Mouse (Mus musculus) layer of hippocampus, postnatal 36 days (tissue): ENCODE results near the gene Cyb5r3. TPM values are rescaled to one million over a fixed set of nuclear protein-coding genes. Genes with fewer than 3 reads are reported as not detected.
A peak's percentile ranks its signal among the peaks of the same experiment; 100 is the strongest.

Experiments
- DNase-seq, 2 experiments: peaks; one replicate each; pipeline ENCODE4 v3.0.0; 2022
- total RNA-seq, 2 experiments: library from RNA; stranded (reverse); gene quantifications; 2 replicates each; pipeline ENCODE4 v1.2.3; 2021

Cyb5r3 gene
- total RNA-seq, 2 experiments from 2014 or later, result 59.0 to 60.0 TPM

GRCm38 (mm10) chr15:83169772-83170722, 2.3 kb downstream of the Cyb5r3 start:
- DNase-seq, result peak in 1 of 2 experiments; percentile 1

GRCm38 (mm10) chr15:83168875-83169771, 3.3 kb downstream of the Cyb5r3 start:
- peak in 1 of 2 experiments; percentile 1 for DNase-seq

GRCm38 (mm10) chr15:83168311-83168710, 4.1 kb downstream of the Cyb5r3 start:
- no peak for DNase-seq

GRCm38 (mm10) chr15:83167550-83168065, 4.8 kb downstream of the Cyb5r3 start:
- peak in 1 of 2 experiments; percentile 1 for DNase-seq

- peak in 1 of 2 experiments; percentile 0 for DNase-seq
Observed at GRCm38 (mm10) chr15:83167126-83167525, 5.3 kb downstream of the Cyb5r3 start.

GRCm38 (mm10) chr15:83166642-83167041, 5.8 kb downstream of the Cyb5r3 start:
- peak in 1 of 2 experiments; percentile 23 for DNase-seq

- DNase-seq, result peak in 1 of 2 experiments; percentile 0
Observed at GRCm38 (mm10) chr15:83165526-83166315, 6.7 kb downstream of the Cyb5r3 start.

- DNase-seq, result peak in 1 of 2 experiments; percentile 1
Observed at GRCm38 (mm10) chr15:83164971-83165471, 7.4 kb downstream of the Cyb5r3 start.

GRCm38 (mm10) chr15:83162818-83163485, 9.4 kb downstream of the Cyb5r3 start:
- DNase-seq, result peak in 1 of 2 experiments; percentile 0

GRCm38 (mm10) chr15:83162001-83162400, 10.4 kb downstream of the Cyb5r3 start:
- DNase-seq, result no peak

GRCm38 (mm10) chr15:83161062-83161748, 11.2 kb downstream of the Cyb5r3 start:
- no peak for DNase-seq

GRCm38 (mm10) chr15:83160561-83160960, 11.8 kb downstream of the Cyb5r3 start:
- no peak for DNase-seq

- DNase-seq, result no peak
Observed at GRCm38 (mm10) chr15:83159823-83160222, 12.6 kb downstream of the Cyb5r3 start.

GRCm38 (mm10) chr15:83158587-83159160, 13.7 kb downstream of the Cyb5r3 start:
- DNase-seq, result no peak

- no peak for DNase-seq
Observed at GRCm38 (mm10) chr15:83157667-83158064, 14.7 kb downstream of the Cyb5r3 start.

- DNase-seq, result no peak
Observed at GRCm38 (mm10) chr15:83156929-83157666, 15.3 kb downstream of the Cyb5r3 start.

GRCm38 (mm10) chr15:83155672-83156419, 16.5 kb downstream of the Cyb5r3 start:
- DNase-seq, result no peak

GRCm38 (mm10) chr15:83154309-83154708, 18.1 kb downstream of the Cyb5r3 start:
- no peak for DNase-seq
